Mouse (Mus musculus) cerebellum, postnatal 36 days (tissue): Measurements from ENCODE around the gene Pdgfc.

Experiments used
- DNase-seq, 2 experiments: peaks; one replicate each; pipeline ENCODE4 v3.0.0; 2021 to 2022; ENCODE audit warnings: mixed read lengths in 2 of 2

Gene Pdgfc

GRCm38 (mm10) chr3:81036151-81036553, at the start of gene Pdgfc:
TSS of gene Pdgfc (plus strand) at chr3:81036416.
- no peak for DNase-seq

DNA sequence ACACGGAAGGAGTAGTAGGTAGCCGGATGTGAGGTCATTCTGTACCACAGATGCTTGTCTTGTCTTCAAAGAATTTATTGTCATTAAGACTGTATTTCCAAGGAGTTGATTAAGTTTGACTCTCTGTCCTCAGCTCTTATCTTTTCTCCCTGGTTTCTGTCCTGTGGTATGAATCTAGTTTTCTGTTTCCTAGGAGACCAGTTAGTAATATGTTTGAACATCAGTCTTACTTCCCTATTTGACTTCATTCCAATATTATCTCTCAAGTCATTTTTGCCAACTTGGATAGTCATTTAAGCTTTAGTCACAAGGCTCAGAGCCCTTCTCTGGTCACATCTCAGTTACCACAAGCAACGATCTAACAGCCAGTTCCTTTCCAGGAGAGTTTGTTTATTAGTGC, 27.0 kb upstream of the Pdgfc start:
- no peak for DNase-seq

- no peak for DNase-seq
Measured at GRCm38 (mm10) chr3:81009899-81010298, 26.3 kb upstream of the Pdgfc start.

DNA sequence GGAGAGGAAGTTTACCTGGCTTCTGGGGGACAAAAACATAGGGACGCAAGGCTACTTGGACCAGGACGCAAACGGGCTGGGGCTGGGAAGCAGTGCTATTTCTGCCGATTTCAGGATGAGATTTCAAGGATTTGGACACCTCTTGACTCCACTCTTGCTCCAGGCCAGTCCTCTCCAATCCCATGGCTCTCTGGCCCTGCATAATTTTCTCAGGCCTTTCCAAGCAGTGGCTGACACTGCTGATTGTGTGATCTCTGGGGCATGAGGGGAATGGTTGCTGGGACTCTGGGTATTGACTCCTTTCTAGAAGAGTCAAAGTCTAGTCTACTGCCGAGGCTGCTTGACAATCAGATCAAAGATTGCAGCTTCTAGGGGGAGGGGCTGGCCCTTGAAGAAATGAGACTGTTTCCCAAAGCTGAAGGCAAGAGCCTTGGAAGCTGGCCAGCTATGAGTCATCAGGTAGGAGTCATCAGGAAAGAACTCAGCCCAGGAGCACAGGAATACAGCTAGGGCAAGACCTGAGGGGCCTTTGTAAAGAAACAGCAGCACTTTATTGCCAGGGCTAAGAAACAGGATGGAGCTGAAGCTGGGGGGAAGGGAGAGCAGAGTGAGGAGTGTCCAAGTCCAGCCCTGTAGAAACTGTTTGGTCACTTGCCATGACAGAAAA, 18.7 kb upstream of the Pdgfc start:
- peak; percentile 21 to 22 for DNase-seq

- no peak for DNase-seq
Measured at GRCm38 (mm10) chr3:81020064-81020463, 16.2 kb upstream of the Pdgfc start.

DNA sequence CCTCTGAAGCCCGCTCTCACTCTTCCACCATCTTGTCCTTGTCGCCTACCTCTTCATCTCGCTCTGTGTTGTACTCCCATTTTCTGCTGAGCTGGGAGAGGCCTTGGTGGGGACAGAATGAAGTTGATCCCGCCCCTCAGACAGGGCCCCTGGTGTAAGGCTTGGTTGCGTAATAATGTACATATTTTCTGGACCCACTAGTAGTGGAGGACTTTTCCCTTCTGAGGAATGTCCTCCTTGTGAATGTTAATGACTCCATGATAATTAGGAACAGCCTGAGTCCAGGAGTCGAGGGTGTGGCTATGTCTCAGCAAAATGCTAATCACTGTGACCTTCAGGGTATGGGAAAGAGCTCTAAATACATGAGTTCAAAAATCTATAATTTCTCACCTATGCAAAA, 14.4 kb upstream of the Pdgfc start:
- DNase-seq = no peak

GRCm38 (mm10) chr3:81022266-81022665, 13.9 kb upstream of the Pdgfc start:
- no peak for DNase-seq

DNA sequence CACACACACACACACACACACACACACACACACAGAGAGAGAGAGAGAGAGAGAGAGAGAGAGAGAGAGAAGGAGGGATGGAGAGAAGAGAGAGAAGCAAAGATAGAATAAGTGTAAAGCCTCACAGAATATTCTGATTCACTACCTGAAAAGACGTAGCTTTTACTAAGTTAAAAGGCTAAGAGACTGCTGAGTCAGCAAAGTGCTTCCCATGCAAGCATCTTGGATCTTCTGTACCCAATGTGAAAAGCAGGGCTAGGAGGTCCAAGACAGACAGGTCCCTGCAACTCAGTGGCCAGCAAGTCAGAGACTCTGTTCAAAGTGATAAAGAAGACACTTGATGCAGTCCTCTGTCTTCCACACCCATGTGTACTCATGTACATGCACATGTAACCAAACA, 13.4 kb upstream of the Pdgfc start:
- no peak for DNase-seq

DNA sequence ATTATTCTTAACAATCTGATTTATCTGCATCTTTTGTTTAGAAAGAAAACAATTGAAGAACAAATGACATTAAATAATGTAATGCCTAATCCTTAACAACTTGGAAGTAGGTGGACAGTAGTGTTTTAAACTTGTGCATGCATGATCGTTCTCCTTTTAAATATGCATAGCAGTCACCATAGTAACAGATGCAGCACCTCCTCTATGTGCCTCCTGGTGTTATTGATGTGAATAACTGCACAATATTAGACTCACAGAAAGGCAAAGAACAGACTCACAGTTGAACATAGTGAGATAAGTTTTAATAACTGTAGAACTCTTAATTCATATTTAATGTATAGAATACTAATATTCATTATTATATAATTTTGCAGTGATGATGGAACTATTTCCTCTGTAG, 12.6 kb upstream of the Pdgfc start:
- DNase-seq = no peak

- no peak for DNase-seq
Measured at GRCm38 (mm10) chr3:81025568-81026213, 10.5 kb upstream of the Pdgfc start.

DNA sequence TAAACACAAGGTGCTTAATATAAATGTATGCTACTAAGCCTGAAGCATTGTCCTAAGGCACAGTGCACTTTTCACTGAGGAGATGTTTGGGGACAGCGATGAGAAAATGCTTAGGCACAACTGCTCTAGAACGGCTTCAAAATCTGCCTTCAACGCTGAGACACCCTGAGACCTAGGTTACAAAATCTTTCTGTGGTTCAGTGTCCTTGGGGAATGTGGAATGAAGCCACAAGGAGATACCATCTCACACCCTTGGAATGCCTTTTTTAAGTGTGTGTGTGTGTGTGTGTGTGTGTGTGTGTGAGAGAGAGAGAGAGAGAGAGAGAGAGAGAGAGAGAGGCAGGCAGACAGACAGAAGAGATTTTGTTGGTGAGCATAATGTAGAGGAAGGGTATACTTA, 7.9 kb upstream of the Pdgfc start:
- no peak for DNase-seq

- no peak for DNase-seq
Measured at GRCm38 (mm10) chr3:81029321-81029720, 6.9 kb upstream of the Pdgfc start.

GRCm38 (mm10) chr3:81029909-81030308, 6.3 kb upstream of the Pdgfc start:
- no peak for DNase-seq

DNA sequence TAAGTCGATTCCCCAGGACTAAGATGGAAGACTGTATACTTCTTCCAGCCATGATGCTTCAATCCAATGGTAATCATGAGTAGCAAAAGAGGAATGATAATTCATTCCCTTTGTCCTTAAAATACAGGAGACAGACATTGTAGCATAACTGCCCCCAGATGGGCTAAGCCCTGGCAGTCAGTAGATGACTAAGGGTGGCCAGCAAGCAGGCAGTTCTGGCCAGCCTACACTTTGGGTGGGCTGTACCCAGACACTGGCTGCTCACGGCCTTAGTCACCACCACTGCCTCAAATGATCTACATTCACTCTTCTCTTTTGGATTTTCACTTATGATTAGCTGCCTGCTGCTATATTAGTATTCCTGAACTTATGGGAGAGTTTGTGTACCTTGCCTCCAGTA, 5.9 kb upstream of the Pdgfc start:
- no peak for DNase-seq

DNA sequence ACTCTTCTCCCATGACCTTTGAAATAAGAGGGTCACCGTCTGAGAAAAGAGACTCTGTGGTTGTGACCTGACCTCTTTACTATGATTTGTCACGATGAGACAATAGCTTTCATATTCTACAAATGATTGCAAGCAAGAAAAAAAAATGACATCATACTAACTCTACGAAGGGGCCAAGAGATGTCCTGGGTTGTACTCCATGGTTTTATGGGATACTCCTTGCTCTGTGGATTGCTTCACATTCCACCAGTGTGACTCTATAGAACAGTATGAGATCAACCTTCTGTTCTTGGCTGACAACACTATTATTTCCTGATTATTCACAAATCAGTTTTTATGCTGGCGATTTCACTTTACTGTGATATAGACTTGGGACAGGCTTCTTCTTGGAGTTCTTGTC, 4.2 kb upstream of the Pdgfc start:
- no peak for DNase-seq

GRCm38 (mm10) chr3:81034336-81035102, 1.7 kb upstream of the Pdgfc start:
- DNase-seq = no peak

DNA sequence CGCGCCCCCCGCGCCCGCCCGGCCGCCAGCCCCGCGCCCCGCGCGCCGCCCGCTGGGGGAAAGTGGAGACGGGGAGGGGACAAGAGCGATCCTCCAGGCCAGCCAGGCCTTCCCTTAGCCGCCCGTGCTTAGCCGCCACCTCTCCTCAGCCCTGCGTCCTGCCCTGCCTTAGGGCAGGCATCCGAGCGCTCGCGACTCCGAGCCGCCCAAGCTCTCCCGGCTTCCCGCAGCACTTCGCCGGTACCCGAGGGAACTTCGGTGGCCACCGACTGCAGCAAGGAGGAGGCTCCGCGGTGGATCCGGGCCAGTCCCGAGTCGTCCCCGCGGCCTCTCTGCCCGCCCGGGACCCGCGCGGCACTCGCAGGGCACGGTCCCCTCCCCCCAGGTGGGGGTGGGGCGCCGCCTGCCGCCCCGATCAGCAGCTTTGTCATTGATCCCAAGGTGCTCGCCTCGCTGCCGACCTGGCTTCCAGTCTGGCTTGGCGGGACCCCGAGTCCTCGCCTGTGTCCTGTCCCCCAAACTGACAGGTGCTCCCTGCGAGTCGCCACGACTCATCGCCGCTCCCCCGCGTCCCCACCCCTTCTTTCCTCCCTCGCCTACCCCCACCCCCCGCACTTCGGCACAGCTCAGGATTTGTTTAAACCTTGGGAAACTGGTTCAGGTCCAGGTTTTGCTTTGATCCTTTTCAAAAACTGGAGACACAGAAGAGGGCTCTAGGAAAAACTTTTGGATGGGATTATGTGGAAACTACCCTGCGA, 517 bp downstream of the Pdgfc start:
- DNase-seq = peak; percentile 51 to 56

GRCm38 (mm10) chr3:81037312-81037859, 1.2 kb downstream of the Pdgfc start:
- peak; percentile 43 to 50 for DNase-seq

- peak in 1 of 2 experiments; percentile 28 for DNase-seq
Measured at GRCm38 (mm10) chr3:81039131-81039653, 3.0 kb downstream of the Pdgfc start.

DNA sequence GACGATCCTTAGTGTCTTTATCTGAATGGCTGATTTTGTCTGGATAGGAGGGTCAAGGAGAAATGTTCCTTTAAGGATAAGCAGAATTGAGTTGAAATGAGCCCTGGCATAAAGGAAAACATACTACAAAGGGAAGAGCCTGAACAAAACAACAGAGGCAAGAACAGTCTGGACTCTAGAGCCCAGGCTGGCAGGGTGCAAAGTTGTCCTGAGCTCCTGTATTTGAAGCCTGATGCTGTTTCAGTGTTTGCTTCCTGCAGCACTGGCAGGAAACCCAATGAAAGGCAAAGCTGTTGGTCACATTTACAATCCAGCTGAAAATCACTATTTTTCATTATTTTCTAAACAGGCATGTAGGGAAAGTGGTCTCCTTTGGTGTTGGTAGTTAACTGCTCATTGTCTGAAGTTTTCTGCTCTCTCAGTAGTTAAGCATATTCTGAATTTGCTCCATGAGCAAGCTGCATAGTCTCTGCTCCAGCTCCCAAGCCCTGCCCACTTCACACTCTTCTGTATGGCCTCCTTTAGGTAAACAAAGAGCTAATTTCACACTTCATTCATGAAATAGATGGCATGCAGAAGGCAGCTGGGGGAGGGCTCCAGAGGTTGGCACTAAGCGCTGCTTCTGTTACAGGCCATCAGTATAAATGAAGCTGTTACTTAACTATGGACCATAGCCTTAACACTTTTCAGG, 8.6 kb downstream of the Pdgfc start:
- DNase-seq = no peak

DNA sequence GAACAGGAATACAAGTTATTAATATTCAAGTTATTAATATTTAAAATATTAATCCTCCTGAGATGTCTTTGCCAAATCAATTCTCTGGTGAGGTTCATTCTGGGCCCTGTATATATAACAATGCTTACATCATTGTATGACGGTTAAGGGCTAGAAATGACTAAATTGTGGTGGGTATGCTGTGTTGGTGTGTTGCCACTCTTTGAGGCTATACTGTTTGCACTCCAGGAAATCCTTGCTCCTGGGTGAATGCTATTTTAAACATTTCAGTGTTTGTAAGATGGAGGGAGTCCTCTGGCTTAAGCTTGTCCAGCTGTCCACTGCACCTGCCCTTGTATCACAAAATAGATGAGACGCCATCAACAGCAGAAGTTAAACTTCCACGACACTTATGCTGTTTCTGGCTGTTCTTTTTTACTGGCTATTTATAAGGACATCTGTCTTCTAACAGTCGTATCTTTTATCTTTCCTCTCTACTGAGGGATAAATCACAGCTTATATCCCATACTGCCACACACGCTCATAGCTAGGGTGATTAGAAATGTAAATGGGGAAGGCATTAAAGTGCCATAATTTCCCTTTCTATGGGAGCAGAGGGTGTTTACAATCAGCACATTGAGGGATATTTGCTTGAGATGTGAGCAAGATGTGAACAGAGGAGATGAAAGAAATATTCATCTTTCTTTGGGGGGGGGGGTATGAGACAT, 9.3 kb downstream of the Pdgfc start:
- DNase-seq = no peak
